Mouse (Mus musculus) G1E (cell line): ENCODE data around the gene Ugp2.

Source experiments
- CTCF ChIP-seq: IDR thresholded peaks from 2 replicates; pipeline ENCODE4 v1.5.1; 2012; ENCODE audit warnings: low read depth, low read length, inconsistent platforms, mixed read lengths
- GATA1 ChIP-seq: IDR thresholded peaks from 2 replicates; pipeline ENCODE4 v1.6.1; 2012; ENCODE audit warnings: borderline replicate concordance, low read length, inconsistent platforms, mixed read lengths
- POLR2AphosphoS5 ChIP-seq: IDR thresholded peaks from 2 replicates; pipeline ENCODE4 v1.6.1; 2012; ENCODE audit warnings: low read depth, low read length, inconsistent platforms; ENCODE audit not compliant: insufficient replicate concordance
- TAL1 ChIP-seq: conservative IDR thresholded peaks from 2 replicates; pipeline ENCODE4 v1.6.1; 2012; ENCODE audit warnings: low read depth, low read length, inconsistent platforms, mixed read lengths

- TF ChIP-seq GATA1 (no peak), CTCF (no peak), TAL1 (no peak), POLR2AphosphoS5 (no peak)
Observed at GRCm38 (mm10) chr11:21346020-21346419, 25.0 kb downstream of the Ugp2 start.
